Mouse (Mus musculus) T-helper 17 cell (primary cell): ENCODE results near the gene Usp53.

Source experiments
- in situ Hi-C, 2 experiments: fragments of 300-600 bp; cut with MboI, MseI; formaldehyde crosslinking; loops; 1 replicate in 1 of 2; 2 replicates in 1 of 2; pipeline ENCODE4 v1.15.1; 2025; ENCODE audit warnings: high pct_unique_total_duplicates in 2 of 2

Gene Usp53

DNA sequence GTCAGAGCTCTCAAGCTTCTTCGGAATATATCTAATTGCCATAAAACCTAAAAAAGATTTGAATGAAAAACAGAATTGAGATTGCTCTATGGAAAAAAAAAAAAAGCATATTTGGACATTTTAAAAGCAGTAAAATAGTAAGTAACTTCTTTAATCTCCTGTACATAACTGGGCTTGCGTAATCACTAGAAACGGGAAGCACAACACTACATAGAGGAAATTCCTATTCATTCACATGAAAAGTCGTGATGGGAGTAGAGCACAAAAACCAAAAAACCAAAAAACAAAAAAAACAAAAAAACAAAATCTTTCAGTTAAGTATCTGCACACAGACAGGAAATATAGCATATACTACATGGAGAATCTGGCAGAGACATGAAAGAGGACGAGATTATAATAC, 20.0 kb downstream of the Usp53 start:
- in situ Hi-C loops: no loop called here

DNA sequence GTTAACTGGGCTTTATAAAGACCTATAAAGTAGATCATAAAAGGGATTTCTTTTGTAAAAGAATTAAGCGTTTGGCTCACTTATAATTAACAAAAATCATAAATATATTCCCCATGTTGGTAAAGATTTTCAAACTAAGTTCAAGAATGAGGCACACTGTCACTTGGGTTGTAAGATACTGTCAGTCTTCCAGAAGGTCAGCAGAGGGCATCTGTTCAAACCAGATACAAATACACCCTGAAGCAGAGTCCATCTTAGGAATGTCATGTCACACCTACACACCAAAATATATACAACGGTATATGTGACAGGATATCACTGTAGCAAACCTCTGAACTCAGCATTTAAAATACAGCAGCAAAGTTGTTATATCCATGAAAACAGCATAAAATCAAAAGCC, 34.2 kb downstream of the Usp53 start:
- in situ Hi-C loops: no loop called here

- in situ Hi-C loops: no loop called here
These were observed 40.9 kb downstream of the Usp53 start for GRCm38 (mm10) chr3:122943387-122943890.

- in situ Hi-C loops: loop anchor here in 1 of 2 experiments (5.0 kb wide), 1 partner anchor 163 kb away; no protein-coding TSS in a partner anchor
These were observed 45.1 kb downstream of the Usp53 start for GRCm38 (mm10) chr3:122939215-122939614.

DNA sequence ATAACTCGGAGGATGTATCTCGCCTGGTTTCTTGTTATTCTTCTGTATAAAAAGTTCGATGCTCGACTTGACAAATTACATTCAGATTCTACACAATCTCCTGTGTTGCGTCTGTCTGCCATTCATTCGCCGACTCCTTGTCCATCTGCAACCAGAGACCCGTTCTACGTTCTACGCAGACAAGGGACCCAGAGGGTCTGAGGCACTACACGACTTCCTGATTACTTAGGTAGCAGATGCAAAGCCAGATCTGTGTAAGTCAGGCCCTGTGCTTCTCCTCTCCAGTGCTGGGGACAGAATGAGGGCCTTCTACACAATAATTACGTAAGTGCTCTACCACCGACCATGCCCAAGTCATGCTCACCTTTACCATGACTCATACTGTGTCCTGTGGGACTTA, 47.1 kb downstream of the Usp53 start:
- in situ Hi-C loops: loop anchor here in 1 of 2 experiments (5.0 kb wide), 1 partner anchor 165 kb away; no protein-coding TSS in a partner anchor

GRCm38 (mm10) chr3:122932466-122932865, 51.8 kb downstream of the Usp53 start:
- in situ Hi-C loops: loop anchor here in 1 of 2 experiments (5.0 kb wide), 1 partner anchor 175 kb away; no protein-coding TSS in a partner anchor

DNA sequence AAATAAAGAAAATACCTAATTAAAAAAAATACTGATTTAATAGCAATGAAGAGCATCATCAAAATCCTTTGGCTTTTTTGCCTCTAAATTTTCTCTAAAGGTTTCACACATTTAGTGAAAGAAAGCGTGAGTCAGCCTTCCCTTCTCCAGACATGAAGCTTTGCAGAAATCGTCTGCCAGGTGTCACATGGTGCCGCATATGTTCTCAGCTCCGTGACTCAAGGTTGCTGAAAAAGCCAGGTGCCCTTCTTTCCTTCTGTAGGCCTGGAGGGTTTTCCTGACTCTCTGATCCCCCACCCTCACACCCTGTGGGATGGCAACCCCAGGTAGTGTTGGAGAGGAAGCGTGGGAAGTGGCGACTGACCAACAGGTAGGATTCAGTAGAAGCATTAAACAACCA, 54.6 kb downstream of the Usp53 start:
- in situ Hi-C loops: loop anchor here (5.0 to 10.0 kb wide), 4 partner anchors 45 to 1215 kb away; partner anchors contain the start of gene Sec24d (in 2 of the 2)

DNA sequence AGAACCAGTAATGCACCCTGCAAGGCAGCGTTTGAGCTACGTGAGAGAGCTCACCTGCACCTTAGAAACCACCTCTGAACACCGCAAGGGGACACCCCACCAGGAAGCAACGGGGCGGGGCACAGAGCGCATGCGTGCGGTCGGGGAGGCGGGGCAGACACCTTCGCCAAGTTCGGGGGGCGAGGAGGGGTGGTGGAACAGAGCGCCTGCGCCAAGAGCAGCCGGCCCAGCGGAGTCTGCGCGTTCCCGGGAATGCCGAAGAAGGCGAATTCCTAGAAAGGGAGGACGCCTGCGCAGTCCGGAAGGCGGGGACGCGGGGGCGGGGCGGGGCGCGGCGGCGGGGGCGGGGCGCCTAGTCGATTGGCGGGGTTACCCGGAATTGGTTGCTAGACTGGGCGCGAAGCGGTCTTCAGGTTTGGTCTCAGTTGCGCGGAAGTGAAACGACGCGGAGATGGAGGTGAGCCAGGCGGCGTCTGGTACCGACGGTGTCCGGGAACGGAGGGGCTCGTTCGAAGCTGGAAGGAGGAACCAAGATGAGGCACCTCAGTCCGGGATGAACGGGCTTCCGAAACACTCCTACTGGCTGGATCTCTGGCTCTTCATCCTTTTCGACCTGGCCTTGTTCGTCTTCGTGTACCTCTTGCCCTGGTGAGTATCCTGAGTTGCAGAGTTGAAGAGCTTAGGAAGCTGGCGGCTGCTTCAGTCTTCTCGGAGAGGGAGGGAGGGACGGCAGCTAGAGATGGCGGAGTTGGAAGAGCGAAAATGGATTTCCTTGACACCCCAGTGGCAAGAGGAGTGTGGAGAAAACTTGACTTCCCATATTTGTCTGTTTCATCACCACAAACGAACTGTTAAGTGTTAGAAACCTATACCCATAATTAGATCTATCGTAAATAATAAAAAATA, 60.0 kb downstream of the Usp53 start, which contains the start of gene 1810037I17Rik:
TSS of gene 1810037I17Rik (plus strand) at position 195 of the 906 bp plus-strand sequence.
- in situ Hi-C loops: loop anchor here (10.0 kb wide), 3 partner anchors 51 to 1209 kb away; partner anchors contain the start of gene Sec24d (in 2 of the 2)

DNA sequence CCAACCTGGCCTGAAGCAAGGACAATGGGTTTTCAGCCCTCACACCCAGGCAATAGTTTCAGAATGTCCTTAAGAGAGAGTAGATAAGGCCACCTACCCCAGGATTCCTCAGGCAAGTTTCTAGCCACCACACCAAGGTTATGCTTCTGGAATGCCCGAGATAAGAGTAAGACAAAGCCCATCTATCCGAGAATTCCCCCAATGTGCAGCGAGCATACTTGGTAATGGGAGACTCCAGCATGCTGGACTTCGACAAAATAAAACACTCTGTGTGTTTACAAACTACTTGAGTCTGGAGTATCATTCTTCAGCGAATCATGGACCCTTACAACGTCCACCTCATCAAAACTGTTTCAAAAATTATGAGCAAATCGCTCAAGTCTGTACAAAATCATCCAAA, 61.2 kb downstream of the Usp53 start:
- in situ Hi-C loops: loop anchor here (10.0 kb wide), 3 partner anchors 52 to 1208 kb away; partner anchors contain the start of gene Sec24d (in 2 of the 2)

DNA sequence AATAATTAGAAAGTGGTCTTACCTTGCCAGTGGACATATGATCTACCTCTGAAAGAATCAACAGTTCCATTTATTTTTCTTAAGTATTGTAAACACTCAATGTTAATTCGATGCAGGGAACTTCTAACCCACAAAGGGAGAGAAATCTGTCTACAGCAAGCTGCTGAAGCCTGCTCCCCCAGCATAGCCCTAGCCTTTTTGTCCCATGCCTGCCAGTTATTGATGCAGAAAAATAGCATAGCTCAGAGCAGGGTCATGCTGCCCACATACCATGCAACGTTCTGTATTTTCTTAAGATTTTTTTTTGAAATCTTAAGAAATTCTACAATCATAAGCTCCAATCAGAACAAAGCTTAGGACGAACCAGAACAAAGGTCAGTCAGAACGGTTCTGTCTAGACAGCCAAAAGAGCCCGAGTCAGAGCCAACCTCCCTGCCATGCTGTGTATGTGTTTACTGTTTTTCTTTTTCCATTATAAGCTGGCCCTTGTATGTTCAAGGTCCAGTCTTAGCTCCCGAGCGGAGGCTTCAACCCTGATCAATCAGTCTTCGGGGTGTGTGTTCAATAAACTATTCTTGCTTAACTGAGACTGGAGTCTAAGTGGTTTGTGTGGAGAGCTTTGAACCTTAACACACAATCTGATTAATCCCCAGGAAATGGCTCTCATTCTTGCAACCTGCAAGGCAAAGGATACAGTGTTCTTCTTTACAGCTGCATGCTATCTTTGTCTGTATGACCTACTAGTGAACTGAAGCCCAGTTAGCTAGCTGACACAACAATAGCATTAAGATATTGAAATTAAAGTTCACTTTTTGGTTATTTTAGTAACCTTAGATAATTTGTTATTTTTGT, 62.4 kb downstream of the Usp53 start:
- in situ Hi-C loops: loop anchor here (10.0 kb wide), 3 partner anchors 53 to 1207 kb away; partner anchors contain the start of gene Sec24d (in 2 of the 2)

DNA sequence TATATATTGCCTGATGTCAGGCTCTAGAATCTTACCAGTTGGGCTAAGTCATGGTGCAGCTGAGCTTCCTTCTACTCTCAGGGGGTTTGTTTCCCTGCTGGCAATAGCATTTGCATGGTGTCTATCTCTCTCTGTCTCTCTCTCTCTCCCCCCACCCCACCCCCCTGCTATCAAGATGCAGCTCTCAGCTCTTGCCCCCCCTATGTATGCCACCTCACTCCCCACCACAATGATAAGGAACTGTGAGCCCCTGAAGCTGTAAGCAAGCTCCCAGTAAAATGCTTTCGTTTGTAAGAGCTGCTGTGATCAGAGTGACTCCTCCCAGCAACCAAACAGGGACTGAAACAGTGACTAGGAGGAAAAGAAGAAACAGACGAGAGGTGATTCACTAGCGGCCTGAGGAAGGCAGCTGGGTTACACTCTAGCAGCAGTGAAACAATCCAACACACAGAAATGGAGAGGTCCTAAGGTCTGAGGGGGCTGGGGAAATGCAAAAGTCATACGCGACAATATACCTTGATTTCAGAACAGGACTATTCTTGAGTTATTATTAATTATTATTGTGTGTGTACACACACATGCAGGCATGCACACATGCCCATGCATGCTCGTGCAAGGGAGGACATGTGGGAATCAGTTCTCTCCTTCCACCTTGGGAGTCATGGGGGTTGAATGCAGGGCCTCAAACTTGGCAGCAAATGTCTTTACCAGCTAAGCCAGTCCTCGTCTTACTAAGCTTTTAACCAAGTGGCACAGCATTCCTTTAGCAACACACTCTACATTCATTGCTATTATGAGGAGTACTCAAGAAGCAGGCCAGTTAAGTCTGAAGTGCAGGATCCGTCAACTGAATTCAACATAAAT, 63.5 kb downstream of the Usp53 start:
- in situ Hi-C loops: loop anchor here (10.0 kb wide), 3 partner anchors 54 to 1206 kb away; partner anchors contain the start of gene Sec24d (in 2 of the 2)

GRCm38 (mm10) chr3:122919260-122919659, 65.0 kb downstream of the Usp53 start, which contains the start of gene Gm10959:
Gene Gm10959, minus strand, starts transcription at chr3:122919360.
- in situ Hi-C loops: loop anchor here in 1 of 2 experiments (10.0 kb wide), 1 partner anchor 1724 kb away; no protein-coding TSS in a partner anchor

- in situ Hi-C loops: loop anchor here in 1 of 2 experiments (10.0 kb wide), 1 partner anchor 1724 kb away; no protein-coding TSS in a partner anchor
These were observed 65.6 kb downstream of the Usp53 start for GRCm38 (mm10) chr3:122918672-122919071.

DNA sequence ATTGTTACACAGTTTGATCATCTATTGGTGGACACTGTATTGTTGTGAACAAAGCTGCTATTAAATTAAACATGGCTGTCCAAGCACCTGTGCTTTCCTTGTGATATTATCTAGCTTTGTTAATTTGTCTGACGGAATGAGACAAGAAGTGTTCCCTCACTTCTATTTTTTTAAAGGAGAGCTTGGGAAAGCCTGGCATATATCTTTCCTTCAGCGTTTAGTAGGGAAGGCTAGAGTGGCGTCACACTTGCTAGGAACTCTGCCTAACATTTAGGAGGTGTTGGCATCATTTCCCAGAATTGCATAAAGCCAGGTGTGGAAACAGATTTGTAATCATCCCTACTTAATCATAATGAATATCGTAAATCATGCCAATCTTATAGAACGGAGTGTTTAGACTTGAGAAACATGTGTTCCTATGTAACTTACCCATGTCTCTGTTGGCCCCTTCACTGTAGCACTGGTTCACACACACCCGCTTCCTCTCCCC, 68.1 kb downstream of the Usp53 start:
- in situ Hi-C loops: loop anchor here in 1 of 2 experiments (10.0 kb wide), 1 partner anchor 1721 kb away; no protein-coding TSS in a partner anchor

- in situ Hi-C loops: loop anchor here in 1 of 2 experiments (10.0 kb wide), 1 partner anchor 1721 kb away; no protein-coding TSS in a partner anchor
These were observed 68.8 kb downstream of the Usp53 start for GRCm38 (mm10) chr3:122915493-122915892.

- in situ Hi-C loops: no loop called here
These were observed 76.5 kb downstream of the Usp53 start for GRCm38 (mm10) chr3:122907841-122908240.

DNA sequence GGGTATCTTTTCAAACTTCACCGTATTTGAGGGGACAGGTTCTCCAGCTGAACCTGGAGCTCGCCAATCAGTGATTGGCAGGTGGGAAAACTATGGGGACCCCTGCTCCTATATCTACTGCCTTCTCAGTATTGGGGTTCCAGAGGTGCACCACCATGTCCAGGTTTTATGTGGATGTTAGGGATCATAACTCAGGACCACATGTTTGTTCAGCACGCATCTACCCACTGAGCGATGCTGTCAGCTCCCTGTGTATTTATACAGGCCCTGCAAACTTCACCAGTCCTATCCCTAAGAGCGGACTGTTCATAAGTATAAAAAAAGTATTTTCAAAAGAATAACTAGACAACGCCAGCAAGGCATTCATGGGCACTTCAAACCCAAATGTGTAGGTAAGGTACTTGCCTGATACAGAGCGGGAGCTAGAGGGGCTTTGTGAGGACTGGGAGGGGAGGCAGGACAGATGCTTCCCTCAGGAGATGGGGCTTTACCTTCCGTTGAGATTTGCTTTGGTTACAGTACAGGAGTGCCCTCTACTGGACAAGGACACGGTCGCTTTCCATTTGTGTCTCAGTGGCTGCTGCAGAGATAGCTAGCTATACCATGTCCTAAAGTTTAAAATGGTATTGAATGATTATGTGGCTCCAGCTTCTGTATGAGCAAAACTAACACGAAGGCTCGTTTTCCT, 80.4 kb downstream of the Usp53 start:
- in situ Hi-C loops: loop anchor here (5.0 kb wide), 2 partner anchors 262 to 267 kb away; no protein-coding TSS in a partner anchor

GRCm38 (mm10) chr3:122898254-122898653, 86.1 kb downstream of the Usp53 start:
- in situ Hi-C loops: no loop called here

GRCm38 (mm10) chr3:122895189-122895731, 89.0 kb downstream of the Usp53 start:
- in situ Hi-C loops: no loop called here
